Mouse (Mus musculus): ENCODE measurements around the gene Sec14l1.

GRCm38 (mm10) chr11:117201846-117202245 lies 86.9 kb downstream of the Sec14l1 start:
- TF ChIP-seq CTCF (conservative IDR thresholded peaks at IDR 0.05; ENCODE audit: insufficient read depth, insufficient read length, low read depth, low read length): no peak
- TF ChIP-seq POLR2A (IDR thresholded peaks at IDR 0.05; ENCODE audit: low read depth, low read length): no peak

Measured in kidney, adult 2 months (tissue).